Mouse (Mus musculus) hindbrain, embryonic 12.5 days (tissue): ENCODE measurements around the gene Arhgef33. TPM values are rescaled to one million over a fixed set of nuclear protein-coding genes. Genes with fewer than 3 reads are reported as not detected.
"Not testable (repeated sequence)": the region's sequence is repeated elsewhere in the genome, so short reads cannot be mapped to it uniquely, and the experiment has no call there.

Experiments used
- ATAC-seq: fragments of 200-750 bp; cut with Nextera tagmentation; 2 replicates; pipeline ENCODE4 v1.8.0; 2017; ENCODE audit warnings: moderate TSS enrichment; ENCODE audit not compliant: low FRiP score
- H3K27ac ChIP-seq: fragments of 300-500 bp; sonication (generic); 2 replicates; pipeline ENCODE4 v1.5.1; 2016; ENCODE audit warnings: mild to moderate bottlenecking
- H3K27me3 ChIP-seq: fragments of 300-500 bp; sonication (generic); 2 replicates; pipeline ENCODE4 v1.6.1; 2016; ENCODE audit warnings: mild to moderate bottlenecking
- H3K36me3 ChIP-seq: fragments of 300-500 bp; sonication (generic); 2 replicates; pipeline ENCODE4 v1.6.1; 2016; ENCODE audit warnings: mild to moderate bottlenecking
- H3K4me1 ChIP-seq: fragments of 300-500 bp; sonication (generic); 2 replicates; pipeline ENCODE4 v1.6.1; 2016
- H3K4me2 ChIP-seq: fragments of 300-500 bp; sonication (generic); replicated peaks from 2 replicates; pipeline ENCODE4 v1.6.1; 2016; ENCODE audit warnings: mild to moderate bottlenecking
- H3K4me3 ChIP-seq: fragments of 300-500 bp; sonication (generic); 2 replicates; pipeline ENCODE4 v1.5.1; 2016; ENCODE audit warnings: mild to moderate bottlenecking
- H3K9ac ChIP-seq: fragments of 300-500 bp; sonication (generic); 2 replicates; pipeline ENCODE4 v1.6.1; 2016; ENCODE audit warnings: mild to moderate bottlenecking, moderate library complexity
- H3K9me3 ChIP-seq: fragments of 300-500 bp; sonication (generic); replicated peaks from 2 replicates; pipeline ENCODE4 v1.6.1; 2016; ENCODE audit warnings: mild to moderate bottlenecking
- WGBS: fragments of 180-500 bp; shearing (Covaris S2); methylation state at CpG from one replicate; pipeline ENCODE4 v1.1.7; 2016; 5-methylcytosine and 5-hydroxymethylcytosine counted together
- polyA plus RNA-seq: library from polyadenylated mRNA; unstranded; fragments of >200 nt; fragmentation: Nextera tagmentation; extraction: Ambion mirVana; gene quantifications from 2 replicates; pipeline ENCODE4 v1.2.1, GENCODE M21; 2016

The Arhgef33 gene
- polyA plus RNA-seq, result 1.0 and 1.2 TPM in 2 replicates

DNA sequence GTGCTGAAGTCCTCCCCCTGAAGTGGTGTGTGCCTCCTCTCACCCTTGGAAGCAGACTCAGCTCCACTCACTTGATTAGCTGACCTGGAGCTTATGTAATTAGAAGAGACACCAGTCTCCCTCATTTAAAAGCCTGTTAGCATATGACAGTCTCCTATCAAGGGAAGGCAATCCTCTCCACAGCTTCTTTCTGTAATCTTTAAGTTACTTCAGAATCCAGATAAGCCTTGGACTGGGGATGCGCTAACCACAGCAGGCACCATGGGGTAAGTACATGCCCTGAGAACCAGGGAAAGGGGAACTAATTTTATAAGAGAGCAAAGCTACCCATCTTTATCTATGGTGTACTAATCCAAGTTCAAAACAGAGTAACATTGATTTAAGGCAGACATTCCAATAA is at the start of gene Arhgef33:
Arhgef33 (plus strand) TSS at position 157 of the 400 bp plus-strand sequence.
- H3K4me2 ChIP-seq, result no peak within 1 kb of the TSS
- no peaks in the 10 kb centered on the region for H3K36me3 ChIP-seq
- H3K9me3 ChIP-seq, result no peaks in the 10 kb centered on the region
- H3K27ac ChIP-seq, result no peak within 1 kb of the TSS
- no peak for ATAC-seq
- H3K27me3 ChIP-seq, result no peaks in the 10 kb centered on the region
- H3K9ac ChIP-seq, result no peak within 1 kb of the TSS
- WGBS, result 90% methylated on average over 1 of the region's 1 CpGs
- H3K4me1 ChIP-seq, result peaks cover 3% of the 10 kb centered on the region; the same call in 1 of the 2 replicates
- no peak within 1 kb of the TSS for H3K4me3 ChIP-seq

DNA sequence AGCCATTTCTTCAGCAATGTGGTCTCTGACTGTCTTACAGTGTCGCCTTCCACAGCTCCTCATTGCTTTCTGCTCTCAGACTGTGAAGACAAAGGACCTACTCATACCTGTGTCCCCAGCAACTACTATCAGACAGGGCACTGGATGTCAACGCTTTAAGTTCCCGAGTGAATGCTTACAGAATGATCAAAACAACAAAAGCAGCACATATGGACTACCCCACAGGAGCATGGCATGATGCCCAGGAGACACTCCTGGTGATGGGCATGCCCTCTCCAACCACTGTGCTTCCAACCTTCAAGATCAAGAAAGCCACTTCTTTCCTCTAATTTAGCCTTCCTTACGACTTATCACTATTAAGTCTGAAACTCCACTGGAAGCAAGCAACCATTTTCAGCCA is 40.1 kb upstream of the Arhgef33 start:
- 92% methylated on average over 4 of the region's 4 CpGs for WGBS
- H3K4me2 ChIP-seq, result no peak overlapping the region
- no peak overlapping the region for H3K27ac ChIP-seq
- no peaks in the 10 kb centered on the region for H3K9me3 ChIP-seq
- H3K4me3 ChIP-seq, result no peak overlapping the region
- ATAC-seq, result no peak
- no peaks in the 10 kb centered on the region for H3K4me1 ChIP-seq
- peaks cover 86% of the 10 kb centered on the region for H3K36me3 ChIP-seq
- no peaks in the 10 kb centered on the region for H3K27me3 ChIP-seq
- no peak overlapping the region for H3K9ac ChIP-seq

DNA sequence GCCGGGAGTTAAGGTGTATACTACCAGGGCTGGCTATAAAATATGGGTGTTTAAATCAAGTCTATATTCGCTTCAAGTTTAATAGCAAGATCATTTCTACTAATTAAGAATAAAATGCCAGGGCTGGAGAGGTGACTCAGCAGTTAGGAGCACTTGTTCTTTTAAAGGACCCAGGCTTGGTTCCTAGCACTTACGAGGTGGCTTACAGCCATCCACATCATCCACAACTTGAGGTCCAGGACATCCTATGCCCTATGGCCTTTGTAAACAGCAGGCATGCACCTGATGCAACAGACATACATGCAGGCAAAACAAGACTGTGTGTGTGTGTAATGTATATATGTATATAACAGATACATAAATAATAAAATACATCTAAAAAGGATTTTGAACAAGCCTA is 39.1 kb upstream of the Arhgef33 start:
- Histone ChIP-seq H3K27me3 (no peaks in the 10 kb centered on the region), H3K4me1 (no peaks in the 10 kb centered on the region), H3K9me3 (no peaks in the 10 kb centered on the region), H3K9ac (no peak overlapping the region), H3K4me3 (no peak overlapping the region), H3K27ac (no peak overlapping the region), H3K4me2 (no peak overlapping the region), H3K36me3 (peaks cover 86% of the 10 kb centered on the region)
- ATAC-seq, result no peak
- WGBS, result 93% methylated on average over 3 of the region's 3 CpGs

DNA sequence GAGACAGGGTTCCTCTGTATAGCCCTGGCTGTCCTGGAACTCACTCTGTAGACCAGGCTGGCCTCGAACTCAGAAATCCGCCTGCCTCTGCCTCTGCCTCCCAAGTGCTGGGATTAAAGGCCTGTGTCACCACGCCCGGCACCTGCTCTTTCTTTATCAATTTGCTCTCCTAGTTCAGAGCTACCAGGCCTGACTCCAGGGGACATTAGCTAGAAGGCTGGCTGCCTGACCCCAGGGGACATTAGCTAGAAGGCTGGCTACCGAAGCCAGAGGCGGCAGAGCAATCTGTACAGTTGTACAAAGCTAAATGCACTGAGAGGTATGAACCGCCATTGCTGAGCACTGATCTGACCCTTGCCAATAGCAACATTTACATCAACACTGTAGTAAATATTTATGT is 36.6 kb upstream of the Arhgef33 start:
- H3K27ac ChIP-seq, H3K9ac ChIP-seq, ATAC-seq, H3K4me2 ChIP-seq, H3K27me3 ChIP-seq, H3K4me1 ChIP-seq, H3K9me3 ChIP-seq, H3K4me3 ChIP-seq: not testable (repeated sequence)
- WGBS, result 94% methylated on average over 7 of the region's 7 CpGs
- peaks cover 86% of the 10 kb centered on the region for H3K36me3 ChIP-seq

DNA sequence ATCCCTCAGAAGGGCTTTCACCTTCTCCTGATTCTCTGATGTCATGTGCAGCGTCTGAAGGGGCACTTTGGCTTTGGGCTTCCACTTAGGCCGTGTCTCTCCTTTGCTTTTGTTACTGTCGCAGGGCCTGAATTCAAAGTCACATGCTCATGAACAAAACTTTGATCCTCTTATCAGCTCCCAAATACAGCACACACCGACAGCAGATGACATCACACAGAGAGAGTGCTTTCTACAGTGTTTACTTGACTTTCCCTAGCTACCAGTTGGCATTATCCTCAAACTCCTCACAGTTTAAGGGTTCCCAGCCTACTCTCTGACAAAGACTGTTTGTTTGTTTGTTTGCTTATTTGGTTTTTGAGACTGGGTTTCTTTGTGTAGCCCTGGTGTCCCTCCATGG is 29.0 kb upstream of the Arhgef33 start:
- no peak for ATAC-seq
- Histone ChIP-seq H3K4me1 (no peaks in the 10 kb centered on the region), H3K9ac (no peak overlapping the region), H3K36me3 (peaks cover 70% of the 10 kb centered on the region), H3K4me3 (no peak overlapping the region), H3K27me3 (no peaks in the 10 kb centered on the region), H3K27ac (no peak overlapping the region), H3K4me2 (no peak overlapping the region), H3K9me3 (no peaks in the 10 kb centered on the region)
- 95% methylated on average over 4 of the region's 4 CpGs for WGBS

DNA sequence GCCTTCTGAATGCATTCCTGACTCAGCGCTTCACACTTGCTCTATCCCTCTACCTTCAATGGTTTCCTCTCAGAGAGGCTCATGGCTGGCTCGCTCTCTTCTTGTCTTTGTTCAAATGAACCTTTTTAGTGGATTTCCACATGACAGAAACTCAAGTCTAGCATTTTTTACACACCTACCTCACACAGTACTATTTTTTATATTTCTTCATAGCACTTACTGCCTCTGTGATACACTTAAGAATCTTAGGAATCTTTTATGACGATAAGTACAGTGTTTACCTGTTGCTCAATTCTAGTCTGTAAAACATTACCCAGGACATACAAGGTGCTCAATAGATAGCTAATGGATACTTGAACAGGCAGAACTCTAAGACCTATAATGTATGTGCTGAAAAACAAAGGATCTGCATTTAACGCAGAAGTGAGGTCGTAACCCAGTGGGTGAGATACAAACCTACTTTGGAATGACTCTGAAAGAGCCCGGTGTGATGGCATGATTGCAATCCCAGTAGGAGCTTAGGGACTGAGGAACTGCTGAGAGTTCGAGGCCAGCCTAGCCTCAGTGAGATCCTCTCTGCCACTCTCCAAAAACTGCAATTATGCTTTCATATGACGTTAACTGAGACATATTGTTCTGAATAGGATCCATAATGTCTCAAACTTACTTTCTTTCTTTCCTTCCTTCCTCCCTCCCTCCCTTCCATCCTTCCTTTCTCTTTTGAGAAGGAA is 27.7 kb upstream of the Arhgef33 start:
- Histone ChIP-seq H3K9ac (no peak overlapping the region), H3K4me1 (no peaks in the 10 kb centered on the region), H3K36me3 (peaks cover 58% of the 10 kb centered on the region), H3K4me2 (no peak overlapping the region), H3K27ac (no peak overlapping the region), H3K27me3 (no peaks in the 10 kb centered on the region), H3K9me3 (no peaks in the 10 kb centered on the region), H3K4me3 (no peak overlapping the region)
- ATAC-seq, result no peak
- WGBS, result 92% methylated on average over 8 of the region's 8 CpGs

DNA sequence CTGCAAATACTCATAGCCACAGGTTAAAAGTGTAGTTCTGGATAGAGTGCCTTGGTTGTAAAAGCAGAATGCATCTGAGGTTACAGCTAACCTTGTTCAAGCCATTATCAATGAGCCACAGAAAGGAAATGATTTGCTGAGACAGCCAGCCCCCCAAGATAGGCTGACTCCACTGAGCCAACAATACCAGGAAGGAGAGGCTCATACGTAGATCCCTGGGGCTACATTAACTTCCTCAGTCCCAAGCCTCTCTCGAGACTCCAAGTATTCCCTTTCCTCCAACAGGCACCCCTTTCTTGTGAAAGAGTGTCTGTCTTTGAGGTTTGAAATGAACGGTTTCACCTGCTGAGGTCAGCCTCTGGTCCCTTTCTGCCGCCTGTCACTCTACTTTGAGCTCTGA is 22.8 kb upstream of the Arhgef33 start:
- no peak overlapping the region for H3K4me3 ChIP-seq
- ATAC-seq, result no peak
- WGBS, result 85% methylated on average over 4 of the region's 4 CpGs
- no peaks in the 10 kb centered on the region for H3K27me3 ChIP-seq
- H3K9me3 ChIP-seq, result no peaks in the 10 kb centered on the region
- peaks cover 13% of the 10 kb centered on the region for H3K4me1 ChIP-seq
- no peak overlapping the region for H3K9ac ChIP-seq
- no peak overlapping the region for H3K4me2 ChIP-seq
- no peak overlapping the region for H3K27ac ChIP-seq
- H3K36me3 ChIP-seq, result peaks cover 16% of the 10 kb centered on the region

DNA sequence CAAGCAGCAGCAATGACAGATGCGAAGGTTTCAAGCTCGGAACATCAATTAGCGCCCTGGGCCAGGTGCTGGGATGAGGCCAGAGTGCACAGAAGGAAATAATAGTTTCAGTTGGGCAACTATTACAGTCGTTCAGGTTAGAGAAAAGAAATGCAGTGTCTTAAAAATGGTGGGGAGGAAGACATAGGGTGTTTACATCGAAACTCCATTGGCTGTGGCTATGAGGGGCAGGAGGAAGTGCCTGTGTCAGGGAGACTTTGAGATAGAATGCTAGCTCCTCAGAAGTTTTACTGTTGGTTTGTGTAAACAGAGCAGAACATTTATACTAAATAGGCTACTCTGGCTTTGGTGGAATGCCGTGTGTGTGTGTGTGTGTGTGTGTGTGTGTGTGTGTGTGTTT is 19.2 kb upstream of the Arhgef33 start:
- Histone ChIP-seq H3K4me2 (no peak overlapping the region), H3K36me3 (no peaks in the 10 kb centered on the region), H3K4me3 (no peak overlapping the region), H3K27me3 (no peaks in the 10 kb centered on the region), H3K9me3 (no peaks in the 10 kb centered on the region), H3K27ac (no peak overlapping the region), H3K4me1 (peaks cover 13% of the 10 kb centered on the region), H3K9ac (no peak overlapping the region)
- no peak for ATAC-seq
- 84% methylated on average over 6 of the region's 6 CpGs for WGBS

GRCm38 (mm10) chr17:80289280-80290073 is 17.7 kb upstream of the Arhgef33 start:
- WGBS, result under 1% methylated on average over 30 of the region's 30 CpGs
- H3K4me3 ChIP-seq, result peak overlapping the region; percentile 92
- no peaks in the 10 kb centered on the region for H3K9me3 ChIP-seq
- ATAC-seq, result no peak
- peak overlapping the region; percentile 87 for H3K9ac ChIP-seq
- H3K4me2 ChIP-seq, result peak overlapping the region; percentile 56
- peak overlapping the region; percentile 93 for H3K27ac ChIP-seq
- H3K36me3 ChIP-seq, result no peaks in the 10 kb centered on the region
- no peaks in the 10 kb centered on the region for H3K27me3 ChIP-seq
- H3K4me1 ChIP-seq, result peaks cover 13% of the 10 kb centered on the region

GRCm38 (mm10) chr17:80290074-80290657 is 17.0 kb upstream of the Arhgef33 start, which contains the start of the genes Morn2 and Dhx57:
Gene Morn2, plus strand, starts transcription at chr17:80290203.
Gene Dhx57, minus strand, starts transcription at chr17:80290476.
- peaks cover 13% of the 10 kb centered on the region for H3K4me1 ChIP-seq
- H3K4me3 ChIP-seq, result peak within 1 kb of the TSS; percentile 92
- under 1% methylated on average over 35 of the region's 35 CpGs for WGBS
- H3K9ac ChIP-seq, result peak within 1 kb of the TSS; percentile 87
- no peaks in the 10 kb centered on the region for H3K36me3 ChIP-seq
- H3K27ac ChIP-seq, result peak within 1 kb of the TSS; percentile 93
- peak within 1 kb of the TSS; percentile 56 for H3K4me2 ChIP-seq
- H3K27me3 ChIP-seq, result no peaks in the 10 kb centered on the region
- H3K9me3 ChIP-seq, result no peaks in the 10 kb centered on the region
- ATAC-seq, result peak; percentile 99

DNA sequence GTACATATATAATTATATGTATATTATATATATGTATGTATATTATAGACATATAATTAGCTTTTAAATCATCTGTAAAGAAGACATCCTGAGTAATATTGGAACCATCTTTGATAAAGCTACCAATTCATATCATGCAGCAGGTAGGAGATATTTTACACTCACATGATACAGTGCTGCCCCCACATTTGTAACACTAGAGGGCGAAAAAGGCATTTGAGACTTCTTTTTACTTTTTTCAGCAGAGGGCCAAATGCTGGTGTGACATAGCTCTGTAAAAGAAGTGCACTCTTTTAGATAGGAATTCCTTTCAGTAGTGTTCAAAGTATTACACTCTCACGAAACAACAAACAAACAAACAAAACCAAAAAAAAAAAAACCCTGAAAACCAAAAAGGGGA is 16.1 kb upstream of the Arhgef33 start:
- Histone ChIP-seq H3K27me3 (no peaks in the 10 kb centered on the region), H3K9me3 (no peaks in the 10 kb centered on the region), H3K27ac (no peak overlapping the region), H3K9ac (no peak overlapping the region), H3K4me3 (no peak overlapping the region), H3K4me1 (peaks cover 13% of the 10 kb centered on the region), H3K4me2 (no peak overlapping the region), H3K36me3 (no peaks in the 10 kb centered on the region)
- 27% methylated on average over 2 of the region's 2 CpGs for WGBS
- no peak for ATAC-seq

GRCm38 (mm10) chr17:80295258-80295657 is 11.9 kb upstream of the Arhgef33 start:
- H3K4me2 ChIP-seq, result no peak overlapping the region
- no peaks in the 10 kb centered on the region for H3K4me1 ChIP-seq
- H3K27me3 ChIP-seq, result no peaks in the 10 kb centered on the region
- no peak for ATAC-seq
- no peak overlapping the region for H3K4me3 ChIP-seq
- no peaks in the 10 kb centered on the region for H3K36me3 ChIP-seq
- 94% methylated on average over 5 of the region's 5 CpGs for WGBS
- H3K27ac ChIP-seq, result no peak overlapping the region
- no peak overlapping the region for H3K9ac ChIP-seq
- H3K9me3 ChIP-seq, result no peaks in the 10 kb centered on the region
